Mouse (Mus musculus) embryonic fibroblast, embryonic 13.5 days (primary cell): Measurements from ENCODE around the gene Gpr132.

Source experiments
- CTCF ChIP-seq: IDR thresholded peaks from 2 replicates; pipeline ENCODE4 v1.5.1; 2011; ENCODE audit warnings: mild to moderate bottlenecking, control low read depth, low read length, moderate library complexity, borderline replicate concordance; ENCODE audit not compliant: insufficient read depth
- POLR2A ChIP-seq: IDR thresholded peaks from 2 replicates; pipeline ENCODE4 v1.6.1; 2011; ENCODE audit warnings: low read depth, mild to moderate bottlenecking, control low read depth, low read length, moderate library complexity

DNA sequence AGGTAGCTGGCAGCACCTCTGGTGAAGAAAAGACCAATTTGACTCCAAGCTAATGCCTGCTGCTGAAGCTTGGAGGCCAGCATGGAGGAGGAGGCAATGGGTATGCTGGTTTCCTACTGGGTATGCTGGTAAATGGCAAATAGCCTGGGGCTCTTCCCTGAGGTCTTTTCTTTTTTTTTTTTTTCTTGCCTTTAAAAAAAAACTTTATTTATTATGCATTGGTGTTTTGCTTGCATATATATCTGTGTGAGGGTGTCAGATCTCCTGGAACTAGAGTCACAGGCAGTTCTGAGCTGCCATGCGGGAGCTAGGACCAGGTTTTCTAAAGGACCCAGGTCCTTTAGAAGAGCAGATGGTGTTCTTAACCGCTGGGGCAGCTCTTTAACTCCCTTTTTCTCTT is 3.2 kb upstream of the Gpr132 start:
- TF ChIP-seq POLR2A: no peak
- no peak for TF ChIP-seq CTCF
